Mouse (Mus musculus): ENCODE results near the gene Miga1. TPM values are rescaled to one million over a fixed set of nuclear protein-coding genes. Genes with fewer than 3 reads are reported as not detected.
A peak's percentile ranks its signal among the peaks of the same experiment; 100 is the strongest.

Miga1 gene
- polyA plus RNA-seq, 1 experiment from 2014 or later: 16.4 TPM

GRCm38 (mm10) chr3:152268099-152268498 is 72.1 kb downstream of the Miga1 start:
- H3K4me3 ChIP-seq (ENCODE audit: control insufficient read depth in 1 of 2, insufficient read depth in 1 of 2, low read depth in 1 of 2, low read length in 2 of 2): no peak overlapping the region
- no peak overlapping the region for H3K27ac ChIP-seq (replicated peaks in 1 of 2; ENCODE audit: control insufficient read depth in 1 of 2, insufficient read depth in 1 of 2, low read depth in 2 of 2, low read length in 2 of 2)
- peaks cover 23 to 34% of the 10 kb centered on the region in 2 experiments for H3K4me1 ChIP-seq (ENCODE audit: control insufficient read depth in 2 of 2, insufficient read depth in 2 of 2, low read length in 2 of 2)
- no peaks in the 10 kb centered on the region for H3K9me3 ChIP-seq (ENCODE audit: control insufficient read depth, low read length)
- ATAC-seq (ENCODE audit: insufficient number of reproducible peaks, insufficient read depth, low FRiP score, low read depth): no peak
- WGBS: 84% methylated on average over 14 of the region's 14 CpGs
- no peak overlapping the region for H3K4me2 ChIP-seq (ENCODE audit: low read length)
- H3K27me3 ChIP-seq (ENCODE audit: control insufficient read depth, insufficient read depth, low read length): no peaks in the 10 kb centered on the region
- 0 out of 2 replicates have a peak, but pooled peaks cover 4% of the 10 kb centered on the region for H3K36me3 ChIP-seq (ENCODE audit: control insufficient read depth, insufficient read depth, low read length)
- 0 out of 2 replicates have a peak overlapping the region, but pooled peaks have one; percentile 38 for H3K9ac ChIP-seq (ENCODE audit: low read length)

GRCm38 (mm10) chr3:152266036-152266421 is 74.2 kb downstream of the Miga1 start, which contains the start of gene Nexn:
TSS of gene Nexn (minus strand) at chr3:152266350.
- peak within 1 kb of the TSS; percentile 75 to 78 for H3K4me3 ChIP-seq (ENCODE audit: control insufficient read depth in 1 of 2, insufficient read depth in 1 of 2, low read depth in 1 of 2, low read length in 2 of 2)
- H3K9ac ChIP-seq (ENCODE audit: low read length): peak within 1 kb of the TSS; percentile 99
- ATAC-seq (ENCODE audit: insufficient number of reproducible peaks, insufficient read depth, low FRiP score, low read depth): peak; percentile 19; the same call in 1 of the 2 replicates
- peak within 1 kb of the TSS; percentile 88 for H3K4me2 ChIP-seq (ENCODE audit: low read length)
- H3K27me3 ChIP-seq (ENCODE audit: control insufficient read depth, insufficient read depth, low read length): no peaks in the 10 kb centered on the region
- H3K4me1 ChIP-seq (ENCODE audit: control insufficient read depth in 2 of 2, insufficient read depth in 2 of 2, low read length in 2 of 2): peaks cover 17 to 35% of the 10 kb centered on the region in 2 experiments
- H3K36me3 ChIP-seq (ENCODE audit: control insufficient read depth, insufficient read depth, low read length): peaks cover 16% of the 10 kb centered on the region; the same call in 1 of the 2 replicates
- 3% methylated on average over 13 of the region's 13 CpGs for WGBS
- peak within 1 kb of the TSS; percentile 99 to 100 for H3K27ac ChIP-seq (replicated peaks in 1 of 2; ENCODE audit: control insufficient read depth in 1 of 2, insufficient read depth in 1 of 2, low read depth in 2 of 2, low read length in 2 of 2)
- H3K9me3 ChIP-seq (ENCODE audit: control insufficient read depth, low read length): no peaks in the 10 kb centered on the region

- ATAC-seq (ENCODE audit: insufficient number of reproducible peaks, insufficient read depth, low FRiP score, low read depth): peak; percentile 82
- Histone ChIP-seq H3K4me1 (ENCODE audit: control insufficient read depth in 2 of 2, insufficient read depth in 2 of 2, low read length in 2 of 2) (peaks cover 15 to 36% of the 10 kb centered on the region in 2 experiments), H3K27ac (replicated peaks in 1 of 2; ENCODE audit: control insufficient read depth in 1 of 2, insufficient read depth in 1 of 2, low read depth in 2 of 2, low read length in 2 of 2) (peak overlapping the region; percentile 99 to 100), H3K9ac (ENCODE audit: low read length) (peak overlapping the region; percentile 99), H3K36me3 (ENCODE audit: control insufficient read depth, insufficient read depth, low read length) (peaks cover 16% of the 10 kb centered on the region; the same call in 1 of the 2 replicates), H3K4me3 (ENCODE audit: control insufficient read depth in 1 of 2, insufficient read depth in 1 of 2, low read depth in 1 of 2, low read length in 2 of 2) (peak overlapping the region; percentile 75 to 78), H3K4me2 (ENCODE audit: low read length) (peak overlapping the region; percentile 88), H3K9me3 (ENCODE audit: control insufficient read depth, low read length) (no peaks in the 10 kb centered on the region), H3K27me3 (ENCODE audit: control insufficient read depth, insufficient read depth, low read length) (no peaks in the 10 kb centered on the region)
- under 1% methylated on average over 63 of the region's 63 CpGs for WGBS
These were observed 74.7 kb downstream of the Miga1 start for GRCm38 (mm10) chr3:152265351-152266035.

GRCm38 (mm10) chr3:152264830-152265229 is 75.4 kb downstream of the Miga1 start:
- H3K4me1 ChIP-seq (ENCODE audit: control insufficient read depth in 2 of 2, insufficient read depth in 2 of 2, low read length in 2 of 2): peaks cover 17 to 42% of the 10 kb centered on the region in 2 experiments

GRCm38 (mm10) chr3:152264374-152264773 is 75.8 kb downstream of the Miga1 start:
- peak overlapping the region; percentile 75 to 78 for H3K4me3 ChIP-seq (ENCODE audit: control insufficient read depth in 1 of 2, insufficient read depth in 1 of 2, low read depth in 1 of 2, low read length in 2 of 2)
- WGBS: 25% methylated on average over 10 of the region's 10 CpGs
- H3K27me3 ChIP-seq (ENCODE audit: control insufficient read depth, insufficient read depth, low read length): no peaks in the 10 kb centered on the region
- H3K36me3 ChIP-seq (ENCODE audit: control insufficient read depth, insufficient read depth, low read length): peaks cover 23% of the 10 kb centered on the region; the same call in 1 of the 2 replicates
- H3K9ac ChIP-seq (ENCODE audit: low read length): peak overlapping the region; percentile 99
- peaks cover 18 to 45% of the 10 kb centered on the region in 2 experiments for H3K4me1 ChIP-seq (ENCODE audit: control insufficient read depth in 2 of 2, insufficient read depth in 2 of 2, low read length in 2 of 2)
- peak overlapping the region; percentile 88 for H3K4me2 ChIP-seq (ENCODE audit: low read length)
- H3K27ac ChIP-seq (replicated peaks in 1 of 2; ENCODE audit: control insufficient read depth in 1 of 2, insufficient read depth in 1 of 2, low read depth in 2 of 2, low read length in 2 of 2): peak overlapping the region; percentile 99 to 100
- no peak for ATAC-seq (ENCODE audit: insufficient number of reproducible peaks, insufficient read depth, low FRiP score, low read depth)
- no peaks in the 10 kb centered on the region for H3K9me3 ChIP-seq (ENCODE audit: control insufficient read depth, low read length)

More at GRCm38 (mm10) chr3:152264830-152265229, 75.4 kb downstream of the Miga1 start:
- H3K27ac ChIP-seq (replicated peaks in 1 of 2; ENCODE audit: control insufficient read depth in 1 of 2, insufficient read depth in 1 of 2, low read depth in 2 of 2, low read length in 2 of 2): peak overlapping the region; percentile 99 to 100
- no peak for ATAC-seq (ENCODE audit: insufficient number of reproducible peaks, insufficient read depth, low FRiP score, low read depth)
- WGBS: 22% methylated on average over 12 of the region's 12 CpGs
- no peaks in the 10 kb centered on the region for H3K27me3 ChIP-seq (ENCODE audit: control insufficient read depth, insufficient read depth, low read length)
- H3K9ac ChIP-seq (ENCODE audit: low read length): peak overlapping the region; percentile 99
- no peaks in the 10 kb centered on the region for H3K9me3 ChIP-seq (ENCODE audit: control insufficient read depth, low read length)
- peaks cover 22% of the 10 kb centered on the region; the same call in 1 of the 2 replicates for H3K36me3 ChIP-seq (ENCODE audit: control insufficient read depth, insufficient read depth, low read length)
- peak overlapping the region; percentile 88 for H3K4me2 ChIP-seq (ENCODE audit: low read length)
- peak overlapping the region; percentile 75 to 78 for H3K4me3 ChIP-seq (ENCODE audit: control insufficient read depth in 1 of 2, insufficient read depth in 1 of 2, low read depth in 1 of 2, low read length in 2 of 2)

GRCm38 (mm10) chr3:152261948-152262347 is 78.3 kb downstream of the Miga1 start:
- Histone ChIP-seq H3K4me1 (ENCODE audit: control insufficient read depth in 2 of 2, insufficient read depth in 2 of 2, low read length in 2 of 2) (peaks cover 13 to 48% of the 10 kb centered on the region in 2 experiments), H3K9ac (ENCODE audit: low read length) (peak overlapping the region; percentile 99), H3K4me2 (ENCODE audit: low read length) (peak overlapping the region; percentile 88), H3K27ac (replicated peaks in 1 of 2; ENCODE audit: control insufficient read depth in 1 of 2, insufficient read depth in 1 of 2, low read depth in 2 of 2, low read length in 2 of 2) (peak overlapping the region; percentile 99 to 100), H3K36me3 (ENCODE audit: control insufficient read depth, insufficient read depth, low read length) (peaks cover 36% of the 10 kb centered on the region), H3K27me3 (ENCODE audit: control insufficient read depth, insufficient read depth, low read length) (no peaks in the 10 kb centered on the region), H3K4me3 (ENCODE audit: control insufficient read depth in 1 of 2, insufficient read depth in 1 of 2, low read depth in 1 of 2, low read length in 2 of 2) (peak overlapping the region; percentile 44 to 78), H3K9me3 (ENCODE audit: control insufficient read depth, low read length) (no peaks in the 10 kb centered on the region)
- 1% methylated on average over 8 of the region's 8 CpGs for WGBS
- ATAC-seq (ENCODE audit: insufficient number of reproducible peaks, insufficient read depth, low FRiP score, low read depth): peak; percentile 51; the same call in 1 of the 2 replicates

GRCm38 (mm10) chr3:152261436-152261835 is 78.8 kb downstream of the Miga1 start:
- peak overlapping the region; percentile 44 to 78 for H3K4me3 ChIP-seq (ENCODE audit: control insufficient read depth in 1 of 2, insufficient read depth in 1 of 2, low read depth in 1 of 2, low read length in 2 of 2)
- no peaks in the 10 kb centered on the region for H3K9me3 ChIP-seq (ENCODE audit: control insufficient read depth, low read length)
- H3K9ac ChIP-seq (ENCODE audit: low read length): peak overlapping the region; percentile 99
- H3K27me3 ChIP-seq (ENCODE audit: control insufficient read depth, insufficient read depth, low read length): no peaks in the 10 kb centered on the region
- H3K27ac ChIP-seq (replicated peaks in 1 of 2; ENCODE audit: control insufficient read depth in 1 of 2, insufficient read depth in 1 of 2, low read depth in 2 of 2, low read length in 2 of 2): peak overlapping the region; percentile 99 to 100
- H3K36me3 ChIP-seq (ENCODE audit: control insufficient read depth, insufficient read depth, low read length): peaks cover 36% of the 10 kb centered on the region
- 8% methylated on average over 8 of the region's 8 CpGs for WGBS
- peak overlapping the region; percentile 88 for H3K4me2 ChIP-seq (ENCODE audit: low read length)
- peaks cover 10 to 46% of the 10 kb centered on the region in 2 experiments for H3K4me1 ChIP-seq (ENCODE audit: control insufficient read depth in 2 of 2, insufficient read depth in 2 of 2, low read length in 2 of 2)
- ATAC-seq (ENCODE audit: insufficient number of reproducible peaks, insufficient read depth, low FRiP score, low read depth): no peak
